10 mouse cellular contexts compared by ENCODE assay signal in the genomic region with DNA sequence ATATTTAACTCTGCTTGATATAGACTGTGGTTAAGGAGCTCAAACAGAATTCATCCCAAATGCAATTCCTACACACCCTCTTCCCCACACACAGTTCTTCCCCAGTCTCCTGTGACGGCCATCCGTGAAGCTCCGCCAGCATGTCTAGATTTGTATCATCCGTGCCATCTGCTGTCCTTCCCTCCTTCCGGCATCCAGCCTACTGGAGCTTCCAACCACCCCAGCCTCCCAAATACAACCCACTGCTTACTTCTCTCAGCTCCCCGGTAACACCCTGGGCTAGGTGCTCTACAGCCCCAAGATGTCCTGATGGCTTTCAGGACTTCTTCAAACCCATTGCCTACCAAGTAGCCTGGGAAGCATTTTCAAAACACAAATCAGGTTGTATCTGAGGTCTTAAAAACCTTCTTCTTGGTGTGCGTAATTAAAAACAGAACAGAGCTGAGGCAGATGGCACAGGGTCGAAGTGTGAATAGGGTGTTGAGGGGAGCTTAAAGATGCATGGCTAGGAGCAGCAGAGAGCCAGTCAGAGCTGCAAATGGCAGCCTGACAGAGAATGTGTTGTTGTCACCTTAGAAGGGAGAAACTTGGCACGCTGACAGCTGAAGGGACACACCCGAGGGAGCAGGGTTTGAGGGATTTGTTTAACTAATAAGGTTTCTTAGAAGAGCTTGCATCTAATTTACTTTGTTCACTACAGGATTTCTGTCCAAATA.
A peak's percentile ranks its signal among the peaks of the same experiment; 100 is the strongest.
DNase-seq lines count a peak whose midpoint lies in the region; ATAC-seq and TF ChIP-seq lines count a peak whose summit lies in the region.
"Had no signal": no experiment of that assay in that cellular context is flagged by ENCODE, and none has a peak within 500 bp of the region (broad histone marks: within the 10 kb centered on the region; RNA-seq: fewer than 3 reads in every experiment).

No protein-coding gene starts in this region.

- WGBS in lung, embryonic 14.5 days: 51% methylated on average over 10 of the region's 10 CpGs
- WGBS in lung, postnatal 0 days: 52% methylated on average over 10 of the region's 10 CpGs
- WGBS in forebrain, embryonic 13.5 days: 49% methylated on average over 10 of the region's 10 CpGs
- 71% methylated on average over 10 of the region's 10 CpGs for WGBS in thymus, adult 2 months

- H3K9ac ChIP-seq in lung, embryonic 14.5 days: no peak overlapping the region
- no peak overlapping the region for H3K9ac ChIP-seq in lung, postnatal 0 days (replicated peaks; ENCODE audit: low read depth)
- no peak overlapping the region for H3K9ac ChIP-seq in forebrain, embryonic 13.5 days

- no peaks in the 10 kb centered on the region for H3K36me3 ChIP-seq in lung, embryonic 14.5 days (ENCODE audit: insufficient read depth)
- no peaks in the 10 kb centered on the region for H3K36me3 ChIP-seq in lung, postnatal 0 days (ENCODE audit: insufficient read depth, low read length)
- H3K36me3 ChIP-seq in forebrain, embryonic 13.5 days (ENCODE audit: poor library complexity, severe bottlenecking): no peaks in the 10 kb centered on the region
- no peaks in the 10 kb centered on the region for H3K36me3 ChIP-seq in thymus, adult 2 months (ENCODE audit: control insufficient read depth, insufficient read depth, low read length)

- no peaks in the 10 kb centered on the region for H3K27me3 ChIP-seq in lung, embryonic 14.5 days (ENCODE audit: insufficient read depth, low read length)
- no peaks in the 10 kb centered on the region for H3K27me3 ChIP-seq in lung, postnatal 0 days (replicated peaks; ENCODE audit: insufficient read depth, low read length)
- no peaks in the 10 kb centered on the region for H3K27me3 ChIP-seq in forebrain, embryonic 13.5 days
- H3K27me3 ChIP-seq in thymus, adult 2 months (ENCODE audit: control insufficient read depth, insufficient read depth, low read length): no peaks in the 10 kb centered on the region

- no peak overlapping the region for H3K27ac ChIP-seq in lung, embryonic 14.5 days (ENCODE audit: low read depth)
- no peak overlapping the region for H3K27ac ChIP-seq in lung, postnatal 0 days (ENCODE audit: low read length)
- H3K27ac ChIP-seq in forebrain, embryonic 13.5 days: peak overlapping the region; percentile 65
- no peak overlapping the region for H3K27ac ChIP-seq in thymus, adult 2 months (ENCODE audit: control insufficient read depth, insufficient read depth, low read length)

- TF ChIP-seq EP300 in lung, postnatal 0 days (IDR thresholded peaks at IDR 0.05): no peak

- DNase-seq in lung, embryonic 14.5 days: peak; percentile 1
- DNase-seq in lung, postnatal 0 days (ENCODE audit: low spot score): no peak
- DNase-seq in left cerebral cortex, adult 18-20 months (ENCODE audit: low spot score in 2 of 2): peak; percentile 65 to 76
- DNase-seq in right cerebral cortex, postnatal 4 days: peak; percentile 58
- no peak for DNase-seq in ovary, postnatal 36 days (ENCODE audit: low spot score)
- DNase-seq in B cell, adult 2 months: no peak
- no peak for DNase-seq in thymus, adult 2 months

- no peak for TF ChIP-seq POLR2A in thymus, adult 2 months (IDR thresholded peaks at IDR 0.05; ENCODE audit: control insufficient read depth, extremely low read depth, insufficient read depth, low read length, poor library complexity)

- no peaks in the 10 kb centered on the region for H3K4me1 ChIP-seq in lung, embryonic 14.5 days (ENCODE audit: insufficient read depth)
- no peaks in the 10 kb centered on the region for H3K4me1 ChIP-seq in lung, postnatal 0 days (ENCODE audit: insufficient read depth, low read depth, low read length)
- peaks cover 16% of the 10 kb centered on the region for H3K4me1 ChIP-seq in forebrain, embryonic 13.5 days
- H3K4me1 ChIP-seq in thymus, adult 2 months (replicated peaks; ENCODE audit: control insufficient read depth, insufficient read depth, low read length): no peaks in the 10 kb centered on the region

- no peak overlapping the region for H3K4me2 ChIP-seq in lung, embryonic 14.5 days
- H3K4me2 ChIP-seq in lung, postnatal 0 days (replicated peaks; ENCODE audit: low read depth, low read length): no peak overlapping the region
- H3K4me2 ChIP-seq in forebrain, embryonic 13.5 days: peak overlapping the region; percentile 27

- no peaks in the 10 kb centered on the region for H3K9me3 ChIP-seq in lung, embryonic 14.5 days (ENCODE audit: low read depth, low read length)
- no peaks in the 10 kb centered on the region for H3K9me3 ChIP-seq in lung, postnatal 0 days (ENCODE audit: low read length)
- no peaks in the 10 kb centered on the region for H3K9me3 ChIP-seq in forebrain, embryonic 13.5 days (replicated peaks)

- H3K4me3 ChIP-seq in lung, embryonic 14.5 days (ENCODE audit: low read depth, low read length): no peak overlapping the region
- H3K4me3 ChIP-seq in lung, postnatal 0 days (ENCODE audit: low read depth, low read length): no peak overlapping the region
- no peak overlapping the region for H3K4me3 ChIP-seq in forebrain, embryonic 13.5 days
- no peak overlapping the region for H3K4me3 ChIP-seq in thymus, adult 2 months (ENCODE audit: control insufficient read depth, insufficient read depth, low read length)
- H3K4me3 ChIP-seq: erythroblast, embryonic 14.5 days had no signal

- no peak for ATAC-seq in lung, embryonic 14.5 days (ENCODE audit: insufficient read depth)
- ATAC-seq in lung, postnatal 0 days: no peak
- ATAC-seq in forebrain, embryonic 13.5 days: peak; percentile 97
- ATAC-seq: inflammation-experienced regulatory T-cells, adult 6 months had no signal

- no peak for TF ChIP-seq CTCF in lung, embryonic 14.5 days (IDR thresholded peaks at IDR 0.05; ENCODE audit: low read depth)
- TF ChIP-seq CTCF in lung, postnatal 0 days (IDR thresholded peaks at IDR 0.05): no peak
- TF ChIP-seq CTCF in thymus, adult 2 months (IDR thresholded peaks at IDR 0.05; ENCODE audit: borderline replicate concordance, control insufficient read depth, extremely low read depth, insufficient read depth, low read length, poor library complexity): no peak

Comparison
In these comparisons a context has a peak if more than half of its experiments do, and no peak if none do; other contexts are left out.
1. DNase-seq: peak in lung, embryonic 14.5 days (single experiment), left cerebral cortex, adult 18-20 months (2 of 2) and right cerebral cortex, postnatal 4 days (single experiment); none in lung, postnatal 0 days (single experiment), ovary, postnatal 36 days (single experiment), B cell, adult 2 months (0 of 2) and thymus, adult 2 months (single experiment).